Mouse (Mus musculus) liver, postnatal 0 days (tissue): Measurements from ENCODE around the gene Trrap. TPM values are rescaled to one million over a fixed set of nuclear protein-coding genes. Genes with fewer than 3 reads are reported as not detected.

ENCODE experiments used
- ATAC-seq: fragments of 200-750 bp; cut with Nextera tagmentation; 2 replicates; pipeline ENCODE4 v1.8.0; 2017; ENCODE audit warnings: mild to moderate bottlenecking, moderate library complexity
- DNase-seq: peaks from one replicate; pipeline ENCODE4 v3.0.0-alpha.2; 2016
- H3K27ac ChIP-seq: fragments of 300-500 bp; sonication (generic); 2 replicates; pipeline ENCODE4 v1.5.1; 2014; ENCODE audit warnings: antibody characterized with exemption, moderate library complexity, mild to moderate bottlenecking, low read depth
- H3K27me3 ChIP-seq: fragments of 300-500 bp; sonication (generic); 2 replicates; pipeline ENCODE4 v1.6.1; 2014; ENCODE audit warnings: low read length, control low read depth, mixed read lengths; ENCODE audit not compliant: insufficient read depth
- H3K36me3 ChIP-seq: fragments of 300-500 bp; sonication (generic); replicated peaks from 2 replicates; pipeline ENCODE4 v1.6.1; 2014; ENCODE audit warnings: mild to moderate bottlenecking, control low read depth, low read length, moderate library complexity, mixed read lengths; ENCODE audit not compliant: insufficient read depth
- H3K4me1 ChIP-seq: fragments of 300-500 bp; sonication (generic); 2 replicates; pipeline ENCODE4 v1.6.1; 2014; ENCODE audit warnings: antibody characterized with exemption, mild to moderate bottlenecking, control low read depth; ENCODE audit not compliant: insufficient read depth
- H3K4me2 ChIP-seq: fragments of 300-500 bp; sonication (generic); 2 replicates; pipeline ENCODE4 v1.6.1; 2014; ENCODE audit warnings: low read depth, mild to moderate bottlenecking, low read length, moderate library complexity, mixed read lengths
- H3K4me3 ChIP-seq: fragments of 300-500 bp; sonication (generic); 2 replicates; pipeline ENCODE4 v1.5.1; 2014; ENCODE audit warnings: low read depth, low read length
- H3K9ac ChIP-seq: fragments of 300-500 bp; sonication (generic); replicated peaks from 2 replicates; pipeline ENCODE4 v1.6.1; 2014; ENCODE audit warnings: mild to moderate bottlenecking, moderate library complexity
- H3K9me3 ChIP-seq: fragments of 300-500 bp; sonication (generic); 2 replicates; pipeline ENCODE4 v1.6.1; 2016; ENCODE audit warnings: mild to moderate bottlenecking, control low read depth, low read length, mixed read lengths
- CTCF ChIP-seq: sonication (generic); IDR thresholded peaks from 2 replicates; pipeline ENCODE4 v1.5.1; 2016; ENCODE audit warnings: antibody characterized with exemption, low read depth
- EP300 ChIP-seq: IDR thresholded peaks from 2 replicates; pipeline ENCODE4 v1.6.1; 2016; ENCODE audit warnings: antibody characterized with exemption, low read depth, mild to moderate bottlenecking
- WGBS: fragments of 180-500 bp; shearing (Covaris S2); extraction: QIAGEN DNeasy Blood & Tissue Kit; methylation state at CpG from one replicate; pipeline ENCODE4 v1.1.7; 2014; ENCODE audit not compliant: insufficient replicate concordance; 5-methylcytosine and 5-hydroxymethylcytosine counted together
- polyA plus RNA-seq: library from polyadenylated mRNA; unstranded; fragments of >200 nt; fragmentation: Nextera tagmentation; extraction: Ambion mirVana; gene quantifications from 2 replicates; pipeline ENCODE4 v1.2.1, GENCODE M21; 2015

Gene Trrap
- polyA plus RNA-seq, 1 experiment from 2014 or later: 12.3 TPM

DNA sequence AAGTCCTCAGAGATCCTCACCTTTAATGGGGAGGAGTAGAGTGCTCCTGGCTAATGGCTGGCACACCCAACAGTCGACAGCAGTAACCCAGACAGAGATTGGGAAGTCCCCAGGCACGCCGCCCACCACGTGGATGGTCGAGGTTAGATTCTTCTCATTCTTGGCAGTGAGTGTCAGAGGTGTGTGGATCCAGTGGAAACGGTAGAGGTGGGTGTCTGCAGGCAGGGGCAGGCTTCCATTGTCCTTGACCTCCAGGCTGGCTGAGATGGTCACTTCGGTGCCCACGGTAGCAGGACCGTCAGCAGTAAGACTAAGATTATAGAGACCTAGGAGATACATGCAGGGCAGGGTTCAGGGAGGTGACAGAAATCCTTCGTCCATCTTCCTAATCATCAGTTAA, 12.3 kb upstream of the Trrap start:
- Histone ChIP-seq H3K4me3 (no peak overlapping the region), H3K4me2 (no peak overlapping the region), H3K9me3 (no peaks in the 10 kb centered on the region), H3K9ac (no peak overlapping the region), H3K36me3 (no peaks in the 10 kb centered on the region), H3K27ac (no peak overlapping the region), H3K27me3 (no peaks in the 10 kb centered on the region), H3K4me1 (no peaks in the 10 kb centered on the region)
- ATAC-seq (no peak), DNase-seq (no peak)
- TF ChIP-seq EP300 (no peak), CTCF (no peak)
- 50% methylated on average over 10 of the region's 10 CpGs for WGBS

DNA sequence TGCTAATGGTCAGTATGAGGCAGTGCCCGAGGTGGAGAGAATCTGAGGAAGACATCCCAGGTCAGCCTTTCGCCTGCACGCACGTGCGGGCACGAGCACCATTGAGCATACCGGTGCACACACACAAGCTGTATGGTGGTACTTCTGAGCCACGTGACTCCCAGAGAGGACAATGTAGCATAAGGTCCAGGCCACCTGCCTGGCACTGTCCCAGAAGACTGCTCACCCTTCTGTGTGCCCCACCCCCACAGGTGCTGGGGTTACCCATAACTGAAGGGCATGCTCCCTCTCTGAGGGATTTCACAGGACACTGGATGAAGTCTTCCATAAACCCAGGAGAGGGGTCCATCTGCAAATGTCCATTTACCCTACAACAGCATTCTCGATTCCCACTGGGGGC, 10.1 kb upstream of the Trrap start:
- DNase-seq (no peak), ATAC-seq (no peak)
- no peaks in the 10 kb centered on the region for H3K36me3 ChIP-seq
- peaks cover 13% of the 10 kb centered on the region for H3K27me3 ChIP-seq
- no peak overlapping the region for H3K27ac ChIP-seq
- H3K4me3 ChIP-seq: no peak overlapping the region
- H3K9me3 ChIP-seq: no peaks in the 10 kb centered on the region
- H3K9ac ChIP-seq: no peak overlapping the region
- TF ChIP-seq EP300 (no peak), CTCF (no peak)
- 80% methylated on average over 9 of the region's 9 CpGs for WGBS
- no peak overlapping the region for H3K4me2 ChIP-seq
- no peaks in the 10 kb centered on the region for H3K4me1 ChIP-seq

DNA sequence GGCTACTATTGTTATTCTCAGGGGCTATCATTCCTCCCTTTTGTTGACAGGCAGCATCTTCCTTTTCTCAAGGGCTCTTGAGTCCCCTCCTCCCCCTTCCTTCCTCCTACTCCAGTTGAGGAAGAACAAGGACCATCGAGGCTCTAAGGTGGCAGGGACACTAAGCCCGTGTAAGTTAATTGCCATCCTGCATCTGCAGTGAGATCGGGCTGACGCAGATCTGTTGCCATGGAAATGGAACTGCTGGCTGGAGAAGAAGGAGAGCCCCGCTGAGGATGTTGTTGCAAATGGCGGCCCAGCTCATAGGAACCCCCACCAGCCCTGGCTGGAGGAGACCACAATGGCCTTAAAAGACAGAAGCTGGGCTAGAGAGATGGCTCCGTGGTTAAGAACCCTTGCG, 9.1 kb upstream of the Trrap start:
- Histone ChIP-seq H3K27ac (no peak overlapping the region), H3K4me3 (no peak overlapping the region), H3K4me2 (no peak overlapping the region), H3K36me3 (no peaks in the 10 kb centered on the region), H3K4me1 (no peaks in the 10 kb centered on the region), H3K9me3 (no peaks in the 10 kb centered on the region), H3K27me3 (peaks cover 13% of the 10 kb centered on the region), H3K9ac (no peak overlapping the region)
- ATAC-seq (no peak), DNase-seq (no peak)
- TF ChIP-seq CTCF (no peak), EP300 (no peak)
- 27% methylated on average over 8 of the region's 8 CpGs for WGBS

DNA sequence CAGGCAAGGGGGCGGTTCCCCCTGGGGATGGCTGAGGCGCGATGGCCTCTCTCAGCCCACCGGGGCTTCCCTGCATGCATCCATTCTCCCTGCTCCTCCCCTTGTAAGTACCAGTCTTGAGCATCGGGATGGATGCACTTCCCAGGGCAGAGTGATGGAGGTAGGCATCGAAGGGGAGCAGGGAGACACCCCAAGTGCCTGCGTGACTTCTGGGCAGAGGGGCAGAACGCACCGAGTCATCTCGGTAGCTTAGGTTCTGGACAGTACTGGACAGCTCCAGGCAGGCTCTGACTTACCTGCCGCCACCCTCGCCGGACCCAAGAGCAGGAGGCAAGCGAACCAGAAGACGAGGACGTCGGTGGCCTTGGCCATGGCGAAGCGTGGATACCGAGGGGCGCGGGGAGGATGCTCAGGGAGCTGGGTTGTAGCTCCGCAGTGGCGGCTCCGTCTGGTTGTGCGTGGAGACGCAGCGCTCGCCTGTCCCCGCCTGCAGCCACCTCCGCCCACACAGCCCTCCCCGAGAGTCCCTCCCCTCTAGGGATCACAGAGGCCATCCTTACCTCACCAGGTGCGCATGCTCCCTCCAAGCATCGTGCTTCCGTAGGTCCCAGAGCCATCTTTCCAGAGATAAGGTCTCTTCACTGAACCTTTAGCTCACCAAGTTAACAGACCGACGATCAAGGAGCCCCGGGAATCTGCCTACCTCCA, 6.2 kb upstream of the Trrap start, which contains the start of gene Tmem130:
Gene Tmem130 (minus strand): TSS at position 658 of the 708 bp plus-strand sequence.
- ATAC-seq (peak; percentile 66), DNase-seq (peak; percentile 46)
- Histone ChIP-seq H3K9ac (no peak within 1 kb of the TSS), H3K27ac (no peak within 1 kb of the TSS), H3K4me2 (peak within 1 kb of the TSS; percentile 48), H3K4me3 (no peak within 1 kb of the TSS), H3K36me3 (no peaks in the 10 kb centered on the region), H3K4me1 (no peaks in the 10 kb centered on the region), H3K9me3 (no peaks in the 10 kb centered on the region), H3K27me3 (peaks cover 13% of the 10 kb centered on the region)
- TF ChIP-seq EP300 (no peak), CTCF (no peak)
- WGBS: 2% methylated on average over 38 of the region's 38 CpGs

DNA sequence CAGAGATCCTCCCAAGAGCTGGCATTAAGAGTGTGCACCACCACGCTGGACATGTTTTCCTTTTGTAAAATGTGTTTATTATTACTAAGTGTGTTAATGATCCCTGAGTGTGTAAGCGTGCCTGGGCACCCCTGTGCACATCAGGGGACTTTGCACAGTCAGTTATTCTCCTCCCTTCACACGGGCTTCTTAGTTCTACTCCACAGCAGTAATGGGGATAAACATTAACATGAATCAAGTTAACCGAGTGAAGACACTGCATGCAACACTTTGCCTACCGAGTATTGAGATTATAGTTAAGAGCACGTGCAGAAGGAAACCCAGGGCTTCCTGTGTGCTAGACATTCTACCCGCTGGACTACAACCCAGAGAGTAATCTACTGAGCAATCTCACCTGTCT, 1.5 kb upstream of the Trrap start:
- ATAC-seq: no peak
- no peaks in the 10 kb centered on the region for H3K9me3 ChIP-seq
- no peak overlapping the region for H3K4me3 ChIP-seq
- H3K36me3 ChIP-seq: peaks cover 1% of the 10 kb centered on the region; the same call in 1 of the 2 replicates
- no peak for TF ChIP-seq EP300
- TF ChIP-seq CTCF: no peak
- H3K27me3 ChIP-seq: peaks cover 8% of the 10 kb centered on the region
- peaks cover 16% of the 10 kb centered on the region for H3K4me1 ChIP-seq
- H3K4me2 ChIP-seq: no peak overlapping the region
- no peak overlapping the region for H3K27ac ChIP-seq
- H3K9ac ChIP-seq: no peak overlapping the region
- 45% methylated on average over 7 of the region's 7 CpGs for WGBS
- no peak for DNase-seq

DNA sequence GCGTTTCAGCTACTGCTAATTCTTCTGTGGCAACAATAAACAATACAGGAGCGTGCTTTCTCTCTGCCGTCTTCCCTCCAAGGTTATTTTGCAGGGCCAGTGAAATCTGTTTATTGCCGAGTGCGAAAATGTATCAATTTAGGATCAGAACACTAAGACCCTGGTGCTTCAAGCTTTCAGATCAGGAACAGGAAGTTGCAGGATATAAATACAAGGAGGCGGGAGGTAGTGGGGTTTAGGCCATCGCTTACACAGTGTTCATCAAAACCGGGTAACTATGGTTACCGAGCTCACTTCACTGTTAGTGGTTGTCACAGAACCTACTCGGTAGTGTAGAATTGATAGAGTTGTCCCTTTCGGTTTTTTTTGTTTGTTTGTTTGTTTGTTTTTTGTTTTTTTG, 886 bp upstream of the Trrap start:
- DNase-seq: no peak
- TF ChIP-seq EP300 (no peak), CTCF (no peak)
- Histone ChIP-seq H3K4me1 (peaks cover 16% of the 10 kb centered on the region), H3K9ac (no peak overlapping the region), H3K36me3 (peaks cover 5% of the 10 kb centered on the region; the same call in 1 of the 2 replicates), H3K4me3 (no peak overlapping the region), H3K27ac (no peak overlapping the region), H3K27me3 (peaks cover 2% of the 10 kb centered on the region), H3K9me3 (no peaks in the 10 kb centered on the region), H3K4me2 (no peak overlapping the region)
- ATAC-seq: no peak
- 71% methylated on average over 11 of the region's 11 CpGs for WGBS
